Mouse (Mus musculus): ENCODE data around the gene Zfand6. TPM values are rescaled to one million over a fixed set of nuclear protein-coding genes. Genes with fewer than 3 reads are reported as not detected.

Gene Zfand6
- polyA plus RNA-seq, 1 experiment from 2014 or later = 154 TPM

- Histone ChIP-seq H3K4me3 (ENCODE audit: low read depth, low read length) (peak overlapping the region; percentile 70), H3K4me2 (ENCODE audit: low read depth, low read length) (peak overlapping the region; percentile 95), H3K36me3 (ENCODE audit: control insufficient read depth, insufficient read depth) (no peaks in the 10 kb centered on the region), H3K9ac (ENCODE audit: low read depth, low read length) (peak overlapping the region; percentile 71), H3K27ac (ENCODE audit: low read length) (peak overlapping the region; percentile 79), H3K9me3 (replicated peaks; ENCODE audit: control insufficient read depth, low read length) (no peaks in the 10 kb centered on the region), H3K27me3 (ENCODE audit: control insufficient read depth, insufficient read depth, low read depth, low read length) (no peaks in the 10 kb centered on the region), H3K4me1 (ENCODE audit: control insufficient read depth, low read depth, low read length) (peaks cover 16% of the 10 kb centered on the region)
- WGBS (ENCODE audit: insufficient replicate concordance) = under 1% methylated on average over 35 of the region's 36 CpGs
- peak; percentile 92 for ATAC-seq (ENCODE audit: low read depth)
These were observed 84.0 kb downstream of the Zfand6 start for GRCm38 (mm10) chr7:84605704-84606292.

- peak overlapping the region; percentile 79 for H3K27ac ChIP-seq (ENCODE audit: low read length)
- ATAC-seq (ENCODE audit: low read depth) = no peak
- peak overlapping the region; percentile 71 for H3K9ac ChIP-seq (ENCODE audit: low read depth, low read length)
- no peaks in the 10 kb centered on the region for H3K27me3 ChIP-seq (ENCODE audit: control insufficient read depth, insufficient read depth, low read depth, low read length)
- H3K4me3 ChIP-seq (ENCODE audit: low read depth, low read length) = peak overlapping the region; percentile 70
- peaks cover 16% of the 10 kb centered on the region for H3K4me1 ChIP-seq (ENCODE audit: control insufficient read depth, low read depth, low read length)
- no peaks in the 10 kb centered on the region for H3K36me3 ChIP-seq (ENCODE audit: control insufficient read depth, insufficient read depth)
- WGBS (ENCODE audit: insufficient replicate concordance) = 8% methylated on average over 19 of the region's 19 CpGs
- peak overlapping the region; percentile 95 for H3K4me2 ChIP-seq (ENCODE audit: low read depth, low read length)
- H3K9me3 ChIP-seq (replicated peaks; ENCODE audit: control insufficient read depth, low read length) = no peaks in the 10 kb centered on the region
These were observed 84.6 kb downstream of the Zfand6 start for GRCm38 (mm10) chr7:84605033-84605687.

GRCm38 (mm10) chr7:84604501-84604900, 85.3 kb downstream of the Zfand6 start:
- Histone ChIP-seq H3K4me2 (ENCODE audit: low read depth, low read length) (peak overlapping the region; percentile 95), H3K9me3 (replicated peaks; ENCODE audit: control insufficient read depth, low read length) (no peaks in the 10 kb centered on the region), H3K36me3 (ENCODE audit: control insufficient read depth, insufficient read depth) (no peaks in the 10 kb centered on the region; the same call in 1 of the 2 replicates), H3K9ac (ENCODE audit: low read depth, low read length) (0 out of 2 replicates have a peak overlapping the region, but pooled peaks have one; percentile 71), H3K27ac (ENCODE audit: low read length) (peak overlapping the region; percentile 79), H3K4me1 (ENCODE audit: control insufficient read depth, low read depth, low read length) (peaks cover 16% of the 10 kb centered on the region), H3K4me3 (ENCODE audit: low read depth, low read length) (peak overlapping the region; percentile 70), H3K27me3 (ENCODE audit: control insufficient read depth, insufficient read depth, low read depth, low read length) (no peaks in the 10 kb centered on the region)
- peak; percentile 30 for ATAC-seq (ENCODE audit: low read depth)
- 44% methylated on average over 3 of the region's 3 CpGs for WGBS (ENCODE audit: insufficient replicate concordance)

GRCm38 (mm10) chr7:84601331-84601730, 88.4 kb downstream of the Zfand6 start:
- Histone ChIP-seq H3K9me3 (replicated peaks; ENCODE audit: control insufficient read depth, low read length) (no peaks in the 10 kb centered on the region), H3K4me2 (ENCODE audit: low read depth, low read length) (no peak overlapping the region), H3K27ac (ENCODE audit: low read length) (no peak overlapping the region), H3K9ac (ENCODE audit: low read depth, low read length) (no peak overlapping the region), H3K4me1 (ENCODE audit: control insufficient read depth, low read depth, low read length) (peaks cover 13% of the 10 kb centered on the region), H3K36me3 (ENCODE audit: control insufficient read depth, insufficient read depth) (no peaks in the 10 kb centered on the region; the same call in 1 of the 2 replicates), H3K27me3 (ENCODE audit: control insufficient read depth, insufficient read depth, low read depth, low read length) (no peaks in the 10 kb centered on the region), H3K4me3 (ENCODE audit: low read depth, low read length) (no peak overlapping the region)
- ATAC-seq (ENCODE audit: low read depth) = no peak
- WGBS (ENCODE audit: insufficient replicate concordance) = 43% methylated on average over 3 of the region's 3 CpGs

- WGBS (ENCODE audit: insufficient replicate concordance) = 53% methylated on average over 2 of the region's 2 CpGs
- Histone ChIP-seq H3K9ac (ENCODE audit: low read depth, low read length) (no peak overlapping the region), H3K4me3 (ENCODE audit: low read depth, low read length) (no peak overlapping the region), H3K4me1 (ENCODE audit: control insufficient read depth, low read depth, low read length) (peaks cover 6% of the 10 kb centered on the region), H3K27ac (ENCODE audit: low read length) (no peak overlapping the region), H3K9me3 (replicated peaks; ENCODE audit: control insufficient read depth, low read length) (no peaks in the 10 kb centered on the region), H3K4me2 (ENCODE audit: low read depth, low read length) (no peak overlapping the region), H3K27me3 (ENCODE audit: control insufficient read depth, insufficient read depth, low read depth, low read length) (no peaks in the 10 kb centered on the region), H3K36me3 (ENCODE audit: control insufficient read depth, insufficient read depth) (no peaks in the 10 kb centered on the region; the same call in 1 of the 2 replicates)
- ATAC-seq (ENCODE audit: low read depth) = no peak
These were observed 89.1 kb downstream of the Zfand6 start for GRCm38 (mm10) chr7:84600631-84601030.

- H3K4me2 ChIP-seq (ENCODE audit: low read depth, low read length) = no peak overlapping the region
- H3K4me1 ChIP-seq (ENCODE audit: control insufficient read depth, low read depth, low read length) = peaks cover 5% of the 10 kb centered on the region
- H3K27me3 ChIP-seq (ENCODE audit: control insufficient read depth, insufficient read depth, low read depth, low read length) = no peaks in the 10 kb centered on the region
- H3K36me3 ChIP-seq (ENCODE audit: control insufficient read depth, insufficient read depth) = no peaks in the 10 kb centered on the region; the same call in 1 of the 2 replicates
- 73% methylated on average over 3 of the region's 3 CpGs for WGBS (ENCODE audit: insufficient replicate concordance)
- H3K9me3 ChIP-seq (replicated peaks; ENCODE audit: control insufficient read depth, low read length) = no peaks in the 10 kb centered on the region
- no peak overlapping the region for H3K4me3 ChIP-seq (ENCODE audit: low read depth, low read length)
- no peak for ATAC-seq (ENCODE audit: low read depth)
- H3K27ac ChIP-seq (ENCODE audit: low read length) = no peak overlapping the region
- no peak overlapping the region for H3K9ac ChIP-seq (ENCODE audit: low read depth, low read length)
These were observed 93.1 kb downstream of the Zfand6 start for GRCm38 (mm10) chr7:84596633-84597032.

- no peaks in the 10 kb centered on the region for H3K27me3 ChIP-seq (ENCODE audit: control insufficient read depth, insufficient read depth, low read depth, low read length)
- H3K9ac ChIP-seq (ENCODE audit: low read depth, low read length) = no peak overlapping the region
- H3K27ac ChIP-seq (ENCODE audit: low read length) = no peak overlapping the region
- ATAC-seq (ENCODE audit: low read depth) = no peak
- H3K36me3 ChIP-seq (ENCODE audit: control insufficient read depth, insufficient read depth) = no peaks in the 10 kb centered on the region; the same call in 1 of the 2 replicates
- H3K4me2 ChIP-seq (ENCODE audit: low read depth, low read length) = no peak overlapping the region
- 71% methylated on average over 3 of the region's 3 CpGs for WGBS (ENCODE audit: insufficient replicate concordance)
- H3K4me1 ChIP-seq (ENCODE audit: control insufficient read depth, low read depth, low read length) = peaks cover 5% of the 10 kb centered on the region
- H3K4me3 ChIP-seq (ENCODE audit: low read depth, low read length) = no peak overlapping the region
- H3K9me3 ChIP-seq (replicated peaks; ENCODE audit: control insufficient read depth, low read length) = no peaks in the 10 kb centered on the region
These were observed 93.8 kb downstream of the Zfand6 start for GRCm38 (mm10) chr7:84596002-84596401.

GRCm38 (mm10) chr7:84594917-84595303, 94.8 kb downstream of the Zfand6 start:
- H3K4me2 ChIP-seq (ENCODE audit: low read depth, low read length) = no peak overlapping the region
- ATAC-seq (ENCODE audit: low read depth) = no peak
- H3K9ac ChIP-seq (ENCODE audit: low read depth, low read length) = no peak overlapping the region

More at GRCm38 (mm10) chr7:84594917-84595303, 94.8 kb downstream of the Zfand6 start:
- Histone ChIP-seq H3K36me3 (ENCODE audit: control insufficient read depth, insufficient read depth) (no peaks in the 10 kb centered on the region; the same call in 1 of the 2 replicates), H3K9me3 (replicated peaks; ENCODE audit: control insufficient read depth, low read length) (no peaks in the 10 kb centered on the region), H3K4me3 (ENCODE audit: low read depth, low read length) (no peak overlapping the region), H3K4me1 (ENCODE audit: control insufficient read depth, low read depth, low read length) (peaks cover 5% of the 10 kb centered on the region), H3K27me3 (ENCODE audit: control insufficient read depth, insufficient read depth, low read depth, low read length) (no peaks in the 10 kb centered on the region), H3K27ac (ENCODE audit: low read length) (no peak overlapping the region)
